Mouse (Mus musculus) kidney, embryonic 15.5 days (tissue): Measurements from ENCODE around the gene BC049352. TPM values are rescaled to one million over a fixed set of nuclear protein-coding genes. Genes with fewer than 3 reads are reported as not detected.

Source experiments
- ATAC-seq: fragments of 200-750 bp; cut with Nextera tagmentation; replicated peaks from 2 replicates; pipeline ENCODE4 v1.8.0; 2017; ENCODE audit warnings: moderate TSS enrichment; ENCODE audit not compliant: low FRiP score
- H3K27ac ChIP-seq: fragments of 300-500 bp; sonication (generic); 2 replicates; pipeline ENCODE4 v1.5.1; 2015; ENCODE audit warnings: mild to moderate bottlenecking, inconsistent platforms
- H3K27me3 ChIP-seq: fragments of 300-500 bp; sonication (generic); 2 replicates; pipeline ENCODE4 v1.6.1; 2015; ENCODE audit warnings: inconsistent platforms
- H3K36me3 ChIP-seq: fragments of 300-500 bp; sonication (generic); 2 replicates; pipeline ENCODE4 v1.6.1; 2015; ENCODE audit warnings: inconsistent platforms
- H3K4me1 ChIP-seq: fragments of 300-500 bp; sonication (generic); 2 replicates; pipeline ENCODE4 v1.6.1; 2015; ENCODE audit warnings: inconsistent platforms
- H3K4me2 ChIP-seq: fragments of 300-500 bp; sonication (generic); 2 replicates; pipeline ENCODE4 v1.6.1; 2015; ENCODE audit warnings: moderate library complexity, mild to moderate bottlenecking, inconsistent platforms
- H3K4me3 ChIP-seq: fragments of 300-500 bp; sonication (generic); replicated peaks from 2 replicates; pipeline ENCODE4 v1.5.1; 2015; ENCODE audit warnings: mild to moderate bottlenecking, inconsistent platforms
- H3K9ac ChIP-seq: fragments of 300-500 bp; sonication (generic); 2 replicates; pipeline ENCODE4 v1.6.1; 2015; ENCODE audit warnings: mild to moderate bottlenecking, inconsistent platforms
- H3K9me3 ChIP-seq: fragments of 300-500 bp; sonication (generic); replicated peaks from 2 replicates; pipeline ENCODE4 v1.6.1; 2016; ENCODE audit warnings: inconsistent platforms
- WGBS: fragments of 180-500 bp; shearing (Covaris S2); methylation state at CpG from one replicate; pipeline ENCODE4 v1.1.7; 2015; ENCODE audit warnings: mixed read lengths; 5-methylcytosine and 5-hydroxymethylcytosine counted together
- polyA plus RNA-seq: library from polyadenylated mRNA; unstranded; fragments of >200 nt; fragmentation: Nextera tagmentation; extraction: Ambion mirVana; gene quantifications from 2 replicates; pipeline ENCODE4 v1.2.1, GENCODE M21; 2015

Gene BC049352
- polyA plus RNA-seq, 1 experiment from 2014 or later: not detected

DNA sequence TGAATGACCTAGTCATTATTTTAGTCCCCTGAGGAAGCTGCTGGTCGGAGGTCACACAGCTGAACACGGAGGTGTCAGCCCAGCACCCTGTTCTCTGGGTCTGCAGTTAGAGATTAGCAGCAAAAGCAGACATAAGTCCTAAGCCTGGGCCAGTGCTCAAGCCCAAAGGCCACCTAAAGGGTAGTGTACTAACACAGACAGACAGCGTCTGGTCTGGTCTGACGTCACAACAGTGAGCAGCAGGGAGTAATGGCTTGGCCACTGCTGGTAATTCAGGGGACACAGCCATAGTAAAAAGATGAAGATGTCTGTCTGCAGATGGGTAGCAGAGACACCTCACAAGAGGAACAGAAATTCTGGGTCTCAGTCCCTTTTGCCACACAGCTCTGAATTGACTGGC, 72.8 kb downstream of the BC049352 start:
- WGBS: 61% methylated on average over 4 of the region's 4 CpGs
- Histone ChIP-seq H3K4me2 (no peak overlapping the region), H3K9me3 (no peaks in the 10 kb centered on the region), H3K27ac (no peak overlapping the region), H3K27me3 (0 out of 2 replicates have a peak, but pooled peaks cover 2% of the 10 kb centered on the region), H3K9ac (no peak overlapping the region), H3K4me3 (no peak overlapping the region), H3K36me3 (no peaks in the 10 kb centered on the region), H3K4me1 (no peaks in the 10 kb centered on the region)
- no peak for ATAC-seq

GRCm38 (mm10) chr9:45255431-45255830, 73.6 kb downstream of the BC049352 start:
- 91% methylated on average over 4 of the region's 4 CpGs for WGBS
- Histone ChIP-seq H3K27me3 (0 out of 2 replicates have a peak, but pooled peaks cover 2% of the 10 kb centered on the region), H3K27ac (no peak overlapping the region), H3K9me3 (no peaks in the 10 kb centered on the region), H3K9ac (no peak overlapping the region), H3K4me2 (no peak overlapping the region), H3K36me3 (no peaks in the 10 kb centered on the region), H3K4me3 (no peak overlapping the region), H3K4me1 (no peaks in the 10 kb centered on the region)
- no peak for ATAC-seq

DNA sequence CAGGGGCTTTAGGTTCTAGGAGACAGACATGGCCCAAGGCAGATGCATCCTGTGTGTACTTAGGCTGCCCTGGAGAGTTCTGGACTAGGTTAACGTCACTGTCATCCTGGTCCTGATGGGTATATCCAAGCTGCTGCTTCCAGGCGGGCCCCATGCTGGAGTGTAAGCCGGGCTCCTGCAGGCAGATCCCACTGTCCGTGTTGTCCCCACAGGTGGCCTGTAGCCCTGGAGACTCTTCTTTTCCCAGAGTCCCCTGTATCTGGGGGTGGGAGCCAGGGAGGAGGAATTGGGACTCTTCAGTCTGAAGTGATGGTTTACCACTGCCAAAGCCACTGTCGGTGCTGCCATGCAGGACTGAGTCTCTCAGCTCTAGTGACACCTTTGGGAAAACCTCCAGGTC, 74.2 kb downstream of the BC049352 start:
- no peak for ATAC-seq
- no peak overlapping the region for H3K4me3 ChIP-seq
- H3K4me1 ChIP-seq: no peaks in the 10 kb centered on the region
- no peak overlapping the region for H3K4me2 ChIP-seq
- 94% methylated on average over 5 of the region's 5 CpGs for WGBS
- no peak overlapping the region for H3K9ac ChIP-seq
- no peaks in the 10 kb centered on the region for H3K36me3 ChIP-seq
- H3K9me3 ChIP-seq: no peaks in the 10 kb centered on the region
- H3K27me3 ChIP-seq: 0 out of 2 replicates have a peak, but pooled peaks cover 2% of the 10 kb centered on the region
- H3K27ac ChIP-seq: no peak overlapping the region

GRCm38 (mm10) chr9:45259065-45259464, 77.3 kb downstream of the BC049352 start:
- Histone ChIP-seq H3K9ac (no peak overlapping the region), H3K9me3 (no peaks in the 10 kb centered on the region), H3K4me2 (no peak overlapping the region), H3K36me3 (no peaks in the 10 kb centered on the region), H3K27ac (no peak overlapping the region), H3K27me3 (0 out of 2 replicates have a peak, but pooled peaks cover 2% of the 10 kb centered on the region), H3K4me1 (no peaks in the 10 kb centered on the region), H3K4me3 (no peak overlapping the region)
- no peak for ATAC-seq
- WGBS: 73% methylated on average over 13 of the region's 13 CpGs

DNA sequence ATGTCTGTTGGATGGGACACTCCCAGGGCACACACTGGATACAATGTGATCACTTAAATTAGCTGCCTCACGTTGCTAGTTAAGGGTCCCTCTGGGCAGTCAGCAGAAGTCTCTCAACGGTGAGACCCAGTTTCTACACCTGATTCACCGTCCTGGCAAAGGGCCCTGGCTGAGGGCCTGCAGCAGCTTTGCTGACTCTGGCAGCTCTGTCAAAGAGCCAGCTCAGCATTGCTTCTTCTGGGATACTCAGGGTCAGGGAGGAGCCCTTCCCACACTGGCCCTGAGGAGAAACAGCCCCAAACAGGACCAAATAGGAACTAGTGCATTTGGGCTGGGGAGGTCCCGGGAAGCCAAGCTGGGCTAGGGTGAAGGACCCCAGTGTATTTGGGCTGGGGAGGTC, 79.7 kb downstream of the BC049352 start:
- no peak overlapping the region for H3K27ac ChIP-seq
- no peak overlapping the region for H3K4me3 ChIP-seq
- no peaks in the 10 kb centered on the region for H3K4me1 ChIP-seq
- WGBS: 63% methylated on average over 4 of the region's 4 CpGs
- H3K9ac ChIP-seq: no peak overlapping the region
- H3K9me3 ChIP-seq: no peaks in the 10 kb centered on the region
- ATAC-seq: no peak
- H3K36me3 ChIP-seq: no peaks in the 10 kb centered on the region
- no peak overlapping the region for H3K4me2 ChIP-seq
- H3K27me3 ChIP-seq: peaks cover 5% of the 10 kb centered on the region

DNA sequence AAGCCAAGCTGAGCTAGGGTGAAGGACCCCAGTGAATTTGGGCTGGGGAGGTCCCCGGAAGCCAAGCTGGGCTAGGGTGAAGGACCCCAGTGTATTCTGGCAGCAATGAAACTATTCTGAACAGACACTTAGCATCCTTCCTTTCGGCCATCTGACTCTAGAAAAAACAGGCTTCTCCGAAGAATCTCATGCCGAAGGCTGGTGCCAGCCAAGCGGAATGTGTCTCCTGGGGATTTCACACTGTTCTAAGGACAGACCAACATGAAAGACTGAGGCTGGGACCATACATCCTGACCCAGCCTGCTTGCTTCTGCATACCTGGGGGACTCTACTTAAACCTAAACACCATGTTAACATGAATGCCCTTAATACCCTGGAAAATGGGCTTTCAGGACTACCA, 80.1 kb downstream of the BC049352 start:
- no peak overlapping the region for H3K27ac ChIP-seq
- H3K36me3 ChIP-seq: no peaks in the 10 kb centered on the region
- no peak for ATAC-seq
- H3K9me3 ChIP-seq: no peaks in the 10 kb centered on the region
- no peak overlapping the region for H3K9ac ChIP-seq
- H3K4me3 ChIP-seq: no peak overlapping the region
- H3K4me2 ChIP-seq: no peak overlapping the region
- peaks cover 5% of the 10 kb centered on the region for H3K27me3 ChIP-seq
- WGBS: 63% methylated on average over 5 of the region's 5 CpGs
- H3K4me1 ChIP-seq: no peaks in the 10 kb centered on the region

DNA sequence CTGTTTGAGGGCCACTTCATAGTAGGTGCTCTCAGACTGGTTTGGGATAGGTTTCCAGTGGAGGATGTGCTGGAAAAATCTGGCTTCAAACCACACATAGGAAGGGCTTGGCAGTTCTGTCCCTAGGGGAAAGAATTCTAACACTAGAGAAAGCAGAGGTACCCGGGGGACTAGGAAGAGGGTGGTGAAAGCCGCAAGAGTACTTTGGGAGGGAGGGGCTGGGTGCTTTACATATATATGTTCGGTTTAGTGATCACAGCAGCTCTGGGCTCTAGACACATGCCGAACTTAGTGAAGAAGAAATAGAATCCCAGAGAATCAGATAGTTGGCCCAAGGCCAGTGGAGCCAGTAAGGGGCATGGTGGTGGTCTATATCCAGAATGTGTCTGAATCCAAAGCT, 85.3 kb downstream of the BC049352 start:
- Histone ChIP-seq H3K27me3 (peaks cover 45% of the 10 kb centered on the region), H3K36me3 (no peaks in the 10 kb centered on the region), H3K9ac (no peak overlapping the region), H3K4me1 (peaks cover 9% of the 10 kb centered on the region), H3K4me3 (no peak overlapping the region), H3K27ac (no peak overlapping the region), H3K4me2 (no peak overlapping the region), H3K9me3 (no peaks in the 10 kb centered on the region)
- no peak for ATAC-seq
- 85% methylated on average over 4 of the region's 4 CpGs for WGBS

GRCm38 (mm10) chr9:45268079-45268478, 86.3 kb downstream of the BC049352 start:
- Histone ChIP-seq H3K4me3 (no peak overlapping the region), H3K9me3 (no peaks in the 10 kb centered on the region), H3K4me2 (0 out of 2 replicates have a peak overlapping the region, but pooled peaks have one; percentile 74), H3K4me1 (peaks cover 9% of the 10 kb centered on the region), H3K27ac (no peak overlapping the region), H3K9ac (no peak overlapping the region), H3K36me3 (no peaks in the 10 kb centered on the region), H3K27me3 (peaks cover 45% of the 10 kb centered on the region)
- ATAC-seq: no peak
- WGBS: 52% methylated on average over 4 of the region's 4 CpGs

DNA sequence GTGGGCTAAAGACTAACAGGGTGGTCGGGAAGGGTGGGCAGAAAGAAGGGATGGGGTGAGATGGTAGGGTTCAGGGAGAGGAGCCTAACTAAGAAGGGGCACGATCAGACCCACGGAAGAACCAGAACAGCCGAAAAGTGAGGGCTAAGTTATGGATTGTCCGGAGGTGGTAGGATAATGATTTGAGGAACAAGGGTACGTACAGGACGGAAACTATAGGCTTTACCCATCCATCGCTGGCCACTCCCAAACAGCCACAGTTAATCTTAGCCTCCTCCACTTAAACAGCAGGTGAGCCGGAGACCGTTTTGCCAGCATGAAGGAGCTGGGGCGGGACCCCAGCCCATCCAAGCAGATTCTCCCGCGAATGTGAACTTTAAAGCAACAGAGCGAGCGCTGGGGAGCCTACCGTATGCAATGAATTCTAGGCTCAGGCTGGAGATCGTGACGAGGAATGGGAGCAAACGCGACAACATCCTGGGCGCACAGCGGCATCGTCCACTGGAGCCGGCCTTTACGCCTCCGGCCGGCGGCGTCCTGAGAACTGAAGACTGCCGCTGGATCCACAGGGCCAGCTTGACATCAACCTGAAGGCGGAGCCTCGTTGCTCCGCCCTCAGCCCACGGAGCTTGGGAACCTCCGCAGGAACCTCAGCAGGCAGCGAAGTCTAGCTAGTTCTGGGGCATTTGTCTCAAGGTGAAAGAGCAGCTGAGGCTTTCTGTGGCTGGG, 87.0 kb downstream of the BC049352 start, which contains the start of gene Il10ra:
Gene Il10ra, minus strand, starts transcription at position 553 of the 729 bp plus-strand sequence.
- 0 out of 2 replicates have a peak, but pooled peaks have one; percentile 36 for ATAC-seq
- Histone ChIP-seq H3K27me3 (peaks cover 45% of the 10 kb centered on the region), H3K4me3 (peak within 1 kb of the TSS; percentile 43), H3K4me1 (peaks cover 9% of the 10 kb centered on the region), H3K27ac (no peak within 1 kb of the TSS), H3K36me3 (no peaks in the 10 kb centered on the region), H3K4me2 (peak within 1 kb of the TSS; percentile 74), H3K9ac (peak within 1 kb of the TSS; percentile 40), H3K9me3 (no peaks in the 10 kb centered on the region)
- WGBS: 4% methylated on average over 36 of the region's 36 CpGs

- WGBS: 58% methylated on average over 5 of the region's 5 CpGs
These were observed 90.4 kb downstream of the BC049352 start for GRCm38 (mm10) chr9:45272213-45272612.

GRCm38 (mm10) chr9:45274218-45274617, 92.4 kb downstream of the BC049352 start:
- ATAC-seq: no peak
- H3K27ac ChIP-seq: no peak overlapping the region
- no peaks in the 10 kb centered on the region for H3K4me1 ChIP-seq
- no peaks in the 10 kb centered on the region for H3K36me3 ChIP-seq
- peaks cover 23% of the 10 kb centered on the region for H3K27me3 ChIP-seq
- no peaks in the 10 kb centered on the region for H3K9me3 ChIP-seq
- WGBS: 81% methylated on average over 4 of the region's 4 CpGs
- H3K9ac ChIP-seq: no peak overlapping the region
- no peak overlapping the region for H3K4me2 ChIP-seq
- no peak overlapping the region for H3K4me3 ChIP-seq

More at GRCm38 (mm10) chr9:45272213-45272612, 90.4 kb downstream of the BC049352 start:
- no peak overlapping the region for H3K27ac ChIP-seq
- peaks cover 43% of the 10 kb centered on the region for H3K27me3 ChIP-seq
- no peaks in the 10 kb centered on the region for H3K36me3 ChIP-seq
- peaks cover 9% of the 10 kb centered on the region for H3K4me1 ChIP-seq
- ATAC-seq: no peak
- no peaks in the 10 kb centered on the region for H3K9me3 ChIP-seq
- H3K4me2 ChIP-seq: no peak overlapping the region
- H3K4me3 ChIP-seq: no peak overlapping the region
- no peak overlapping the region for H3K9ac ChIP-seq

GRCm38 (mm10) chr9:45274635-45275034, 92.8 kb downstream of the BC049352 start:
- Histone ChIP-seq H3K36me3 (no peaks in the 10 kb centered on the region), H3K9ac (no peak overlapping the region), H3K9me3 (no peaks in the 10 kb centered on the region), H3K4me2 (no peak overlapping the region), H3K4me1 (no peaks in the 10 kb centered on the region), H3K27ac (no peak overlapping the region), H3K27me3 (peaks cover 18% of the 10 kb centered on the region), H3K4me3 (no peak overlapping the region)
- 95% methylated on average over 2 of the region's 2 CpGs for WGBS
- ATAC-seq: no peak
